Mouse (Mus musculus): ENCODE measurements at regions not wholly inside any gene's neighbourhood (a gene's known extent, or its start where the extent isn't known, plus 50 kb on each side); places are given as distances from the start of the nearest gene placed in this dataset.
A peak's percentile ranks its signal among the peaks of the same experiment; 100 is the strongest.

DNA sequence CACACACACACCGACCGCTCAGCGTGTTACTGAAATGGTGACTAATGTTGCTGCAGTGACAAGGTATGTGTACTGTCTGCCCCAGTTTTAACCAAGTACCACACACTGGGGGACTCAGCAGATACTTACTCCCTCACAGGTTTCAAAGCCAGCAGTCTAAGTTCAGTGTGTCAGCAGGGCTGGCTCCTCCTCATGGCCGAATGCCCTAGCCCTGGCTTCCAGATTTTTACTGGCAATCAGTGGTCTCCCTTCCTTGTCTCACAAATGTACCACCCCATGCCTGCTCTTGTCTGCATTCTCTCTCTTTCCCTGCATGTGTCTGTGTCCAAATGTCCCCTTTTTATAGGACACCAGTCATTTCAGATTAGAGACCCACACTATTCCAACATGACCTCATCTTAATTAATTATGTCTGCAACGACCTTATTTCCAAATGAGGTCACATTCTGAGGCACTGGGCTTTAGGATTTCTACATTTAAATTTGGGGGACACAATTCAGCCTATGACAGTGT is 114.7 kb downstream of the Uri1 start:
- H3K27me3 ChIP-seq (ENCODE audit: insufficient read depth, low read length): no peaks in the 10 kb centered on the region
- DNase-seq: no peak
- H3K4me2 ChIP-seq (ENCODE audit: low read depth): no peak overlapping the region
- no peak overlapping the region for H3K27ac ChIP-seq (ENCODE audit: low read depth, low read length)
- H3K36me3 ChIP-seq (ENCODE audit: insufficient read depth): no peaks in the 10 kb centered on the region
- WGBS: 70% methylated on average over 5 of the region's 5 CpGs
- no peak for TF ChIP-seq CTCF (IDR thresholded peaks at IDR 0.05; ENCODE audit: low read depth)
- no peaks in the 10 kb centered on the region for H3K9me3 ChIP-seq (ENCODE audit: low read length)
- no peak overlapping the region for H3K4me3 ChIP-seq (ENCODE audit: low read depth, low read length)
- H3K9ac ChIP-seq: no peak overlapping the region
- no peaks in the 10 kb centered on the region for H3K4me1 ChIP-seq (ENCODE audit: insufficient read depth)
- no peak for ATAC-seq

- no peak for DNase-seq
These were observed 120.4 kb upstream of the Zfp536 start for GRCm38 (mm10) chr7:37893885-37894284.

GRCm38 (mm10) chr7:37874382-37874781 is 100.9 kb upstream of the Zfp536 start:
- TF ChIP-seq CTCF (IDR thresholded peaks at IDR 0.05; ENCODE audit: low read depth): no peak
- no peak overlapping the region for H3K4me2 ChIP-seq (ENCODE audit: low read depth)
- no peak overlapping the region for H3K9ac ChIP-seq
- no peaks in the 10 kb centered on the region for H3K4me1 ChIP-seq (ENCODE audit: insufficient read depth)
- H3K4me3 ChIP-seq (ENCODE audit: low read depth, low read length): no peak overlapping the region
- 49% methylated on average over 12 of the region's 12 CpGs for WGBS
- H3K36me3 ChIP-seq (ENCODE audit: insufficient read depth): no peaks in the 10 kb centered on the region
- H3K9me3 ChIP-seq (ENCODE audit: low read length): no peaks in the 10 kb centered on the region
- DNase-seq: peak; percentile 67
- H3K27ac ChIP-seq (ENCODE audit: low read depth, low read length): no peak overlapping the region
- no peaks in the 10 kb centered on the region for H3K27me3 ChIP-seq (ENCODE audit: insufficient read depth, low read length)
- peak; percentile 79 for ATAC-seq

More at GRCm38 (mm10) chr7:37893885-37894284, 120.4 kb upstream of the Zfp536 start:
- Histone ChIP-seq H3K27ac (ENCODE audit: low read depth, low read length) (no peak overlapping the region), H3K27me3 (ENCODE audit: insufficient read depth, low read length) (no peaks in the 10 kb centered on the region), H3K9me3 (ENCODE audit: low read length) (no peaks in the 10 kb centered on the region), H3K36me3 (ENCODE audit: insufficient read depth) (no peaks in the 10 kb centered on the region), H3K9ac (no peak overlapping the region), H3K4me3 (ENCODE audit: low read depth, low read length) (no peak overlapping the region), H3K4me2 (ENCODE audit: low read depth) (no peak overlapping the region), H3K4me1 (ENCODE audit: insufficient read depth) (no peaks in the 10 kb centered on the region)
- no peak for ATAC-seq
- WGBS: 84% methylated on average over 6 of the region's 6 CpGs
- TF ChIP-seq CTCF (IDR thresholded peaks at IDR 0.05; ENCODE audit: low read depth): peak; percentile 66

DNA sequence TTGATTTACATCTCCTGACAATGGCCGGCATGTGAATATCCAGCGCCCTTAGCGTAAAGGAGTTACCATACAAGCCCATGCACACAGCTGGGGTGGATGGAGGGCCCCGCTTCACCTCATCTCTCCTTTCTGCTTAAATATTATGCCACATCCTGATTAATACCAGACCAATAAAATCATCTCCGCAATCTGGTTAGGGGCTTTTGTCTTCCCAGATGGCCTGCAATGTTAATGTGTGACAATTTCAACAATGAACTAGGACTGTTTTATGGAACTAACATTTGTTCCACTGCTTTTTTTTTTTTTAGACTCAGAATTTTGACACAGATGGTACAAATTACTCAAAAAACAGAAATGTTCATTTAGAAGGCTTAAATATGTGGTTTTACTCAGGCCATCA is 97.5 kb upstream of the Zfp536 start:
- Histone ChIP-seq H3K4me3 (ENCODE audit: low read depth, low read length) (no peak overlapping the region), H3K4me2 (ENCODE audit: low read depth) (no peak overlapping the region), H3K4me1 (ENCODE audit: insufficient read depth) (no peaks in the 10 kb centered on the region), H3K27ac (ENCODE audit: low read depth, low read length) (no peak overlapping the region), H3K9ac (no peak overlapping the region), H3K9me3 (ENCODE audit: low read length) (no peaks in the 10 kb centered on the region), H3K27me3 (ENCODE audit: insufficient read depth, low read length) (no peaks in the 10 kb centered on the region), H3K36me3 (ENCODE audit: insufficient read depth) (no peaks in the 10 kb centered on the region)
- no peak for TF ChIP-seq CTCF (IDR thresholded peaks at IDR 0.05; ENCODE audit: low read depth)
- ATAC-seq: no peak
- peak; percentile 36 for DNase-seq
- WGBS: 54% methylated on average over 5 of the region's 5 CpGs

DNA sequence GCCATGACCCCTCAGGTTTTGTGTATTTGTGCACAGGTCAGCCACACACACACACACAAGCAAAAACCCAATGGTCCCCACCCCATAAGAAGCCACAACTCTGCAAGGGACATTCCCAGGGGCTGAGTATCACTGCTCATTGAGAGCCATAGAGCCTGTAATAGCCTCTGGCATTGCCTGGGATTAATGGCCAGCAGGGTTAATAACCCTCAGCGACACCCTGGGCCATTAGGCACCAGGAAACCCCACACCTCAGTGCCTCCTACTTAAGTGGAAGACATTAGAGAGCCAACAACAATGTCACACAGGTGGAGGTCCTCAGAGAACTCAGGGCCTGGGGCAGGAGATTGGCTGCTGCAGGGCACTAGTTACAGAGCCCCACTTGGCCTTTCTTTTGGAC is 93.0 kb upstream of the Zfp536 start:
- Histone ChIP-seq H3K9ac (no peak overlapping the region), H3K27me3 (ENCODE audit: insufficient read depth, low read length) (no peaks in the 10 kb centered on the region), H3K4me1 (ENCODE audit: insufficient read depth) (no peaks in the 10 kb centered on the region), H3K27ac (ENCODE audit: low read depth, low read length) (no peak overlapping the region), H3K4me3 (ENCODE audit: low read depth, low read length) (no peak overlapping the region), H3K4me2 (ENCODE audit: low read depth) (no peak overlapping the region), H3K36me3 (ENCODE audit: insufficient read depth) (no peaks in the 10 kb centered on the region), H3K9me3 (ENCODE audit: low read length) (no peaks in the 10 kb centered on the region)
- no peak for TF ChIP-seq CTCF (IDR thresholded peaks at IDR 0.05; ENCODE audit: low read depth)
- DNase-seq (no peak), ATAC-seq (no peak)
- WGBS: 45% methylated on average over 1 of the region's 1 CpGs

DNA sequence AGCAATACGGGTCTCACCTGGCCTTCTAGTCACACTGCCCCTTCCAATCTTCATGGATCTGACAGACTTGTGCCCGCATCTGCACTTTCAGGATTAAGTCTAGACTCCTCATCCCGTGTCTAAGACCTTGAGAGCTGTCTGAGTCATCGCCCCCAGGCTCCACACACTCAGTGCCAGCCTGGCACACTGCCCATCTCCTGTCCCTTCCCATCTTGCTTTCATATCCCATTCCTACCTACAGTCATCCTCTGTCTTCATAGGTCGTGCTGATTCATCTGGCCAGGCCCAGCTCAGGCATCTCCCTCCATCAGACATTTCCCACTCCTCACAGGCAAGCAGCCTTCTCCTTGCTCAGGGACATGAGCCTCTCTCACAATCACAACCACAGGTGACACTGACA is 78.0 kb upstream of the Zfp536 start:
- no peak for DNase-seq
- Histone ChIP-seq H3K4me1 (ENCODE audit: insufficient read depth) (no peaks in the 10 kb centered on the region), H3K9ac (no peak overlapping the region), H3K27ac (ENCODE audit: low read depth, low read length) (no peak overlapping the region), H3K27me3 (ENCODE audit: insufficient read depth, low read length) (no peaks in the 10 kb centered on the region), H3K4me3 (ENCODE audit: low read depth, low read length) (no peak overlapping the region), H3K36me3 (ENCODE audit: insufficient read depth) (no peaks in the 10 kb centered on the region), H3K4me2 (ENCODE audit: low read depth) (no peak overlapping the region), H3K9me3 (ENCODE audit: low read length) (no peaks in the 10 kb centered on the region)
- WGBS: 80% methylated on average over 5 of the region's 5 CpGs
- ATAC-seq: no peak
- TF ChIP-seq CTCF (IDR thresholded peaks at IDR 0.05; ENCODE audit: low read depth): no peak

DNA sequence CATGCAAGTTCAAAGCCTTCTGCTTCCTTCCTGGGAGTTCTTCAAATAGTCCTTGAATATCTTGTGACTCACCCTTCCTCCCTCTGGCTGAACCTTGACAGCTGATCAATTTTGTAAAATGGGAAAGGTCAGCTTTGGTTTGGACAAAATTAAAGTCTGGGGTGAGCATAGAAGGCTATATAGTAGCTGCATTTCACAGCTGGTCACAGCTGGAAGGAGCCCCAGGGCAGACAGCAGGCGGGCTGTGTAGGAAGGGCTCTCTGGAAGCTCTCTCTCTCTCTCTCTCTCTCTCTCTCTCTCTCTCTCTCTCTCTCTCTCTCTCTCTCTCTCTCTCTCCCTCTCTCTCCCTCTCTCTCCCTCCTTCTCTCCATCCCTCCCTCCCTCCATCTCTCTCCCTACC is 71.8 kb upstream of the Zfp536 start:
- no peak for ATAC-seq
- peaks cover 11% of the 10 kb centered on the region for H3K4me1 ChIP-seq (ENCODE audit: insufficient read depth)
- no peak for TF ChIP-seq CTCF (IDR thresholded peaks at IDR 0.05; ENCODE audit: low read depth)
- no peaks in the 10 kb centered on the region for H3K9me3 ChIP-seq (ENCODE audit: low read length)
- no peak overlapping the region for H3K27ac ChIP-seq (ENCODE audit: low read depth, low read length)
- H3K36me3 ChIP-seq (ENCODE audit: insufficient read depth): no peaks in the 10 kb centered on the region
- H3K9ac ChIP-seq: no peak overlapping the region
- WGBS: 58% methylated on average over 1 of the region's 1 CpGs
- no peak overlapping the region for H3K4me3 ChIP-seq (ENCODE audit: low read depth, low read length)
- no peak overlapping the region for H3K4me2 ChIP-seq (ENCODE audit: low read depth)
- H3K27me3 ChIP-seq (ENCODE audit: insufficient read depth, low read length): no peaks in the 10 kb centered on the region
- no peak for DNase-seq
